Mouse (Mus musculus) embryonic facial prominence, embryonic 15.5 days (tissue): ENCODE measurements around the gene Utp14b. TPM values are rescaled to one million over a fixed set of nuclear protein-coding genes. Genes with fewer than 3 reads are reported as not detected.

ENCODE experiments used
- ATAC-seq: fragments of 200-750 bp; cut with Nextera tagmentation; 2 replicates; pipeline ENCODE4 v1.8.0; 2017; ENCODE audit warnings: low read depth, moderate TSS enrichment; ENCODE audit not compliant: insufficient number of reproducible peaks, low FRiP score, low TSS enrichment
- H3K27ac ChIP-seq: fragments of 300-500 bp; sonication (generic); replicated peaks from 2 replicates; pipeline ENCODE4 v1.5.1; 2015; ENCODE audit warnings: mild to moderate bottlenecking, inconsistent platforms
- H3K27me3 ChIP-seq: fragments of 300-500 bp; sonication (generic); 2 replicates; pipeline ENCODE4 v1.6.1; 2015; ENCODE audit warnings: inconsistent platforms
- H3K36me3 ChIP-seq: fragments of 300-500 bp; sonication (generic); 2 replicates; pipeline ENCODE4 v1.6.1; 2015; ENCODE audit warnings: mild to moderate bottlenecking, inconsistent platforms
- H3K4me1 ChIP-seq: fragments of 300-500 bp; sonication (generic); 2 replicates; pipeline ENCODE4 v1.6.1; 2015; ENCODE audit warnings: inconsistent platforms
- H3K4me2 ChIP-seq: fragments of 300-500 bp; sonication (generic); replicated peaks from 2 replicates; pipeline ENCODE4 v1.6.1; 2015; ENCODE audit warnings: mild to moderate bottlenecking, inconsistent platforms
- H3K4me3 ChIP-seq: fragments of 300-500 bp; sonication (generic); replicated peaks from 2 replicates; pipeline ENCODE4 v1.5.1; 2015; ENCODE audit warnings: mild to moderate bottlenecking, inconsistent platforms
- H3K9ac ChIP-seq: fragments of 300-500 bp; sonication (generic); 2 replicates; pipeline ENCODE4 v1.6.1; 2015; ENCODE audit warnings: inconsistent platforms
- H3K9me3 ChIP-seq: fragments of 300-500 bp; sonication (generic); replicated peaks from 2 replicates; pipeline ENCODE4 v1.6.1; 2016; ENCODE audit warnings: inconsistent platforms
- WGBS: fragments of 180-500 bp; shearing (Covaris S2); methylation state at CpG from one replicate; pipeline ENCODE4 v1.1.7; 2015; 5-methylcytosine and 5-hydroxymethylcytosine counted together
- polyA plus RNA-seq: library from polyadenylated mRNA; unstranded; fragments of >200 nt; fragmentation: Nextera tagmentation; extraction: Ambion mirVana; gene quantifications from 2 replicates; pipeline ENCODE4 v1.2.1, GENCODE M21; 2015

Gene Utp14b
- polyA plus RNA-seq, 1 experiment from 2014 or later: 4.1 TPM

- no peak overlapping the region for H3K9ac ChIP-seq
- no peaks in the 10 kb centered on the region for H3K4me1 ChIP-seq
- no peak overlapping the region for H3K27ac ChIP-seq
- WGBS: 79% methylated on average over 5 of the region's 5 CpGs
- ATAC-seq: no peak
- no peaks in the 10 kb centered on the region for H3K27me3 ChIP-seq
- H3K4me2 ChIP-seq: no peak overlapping the region
- no peak overlapping the region for H3K4me3 ChIP-seq
- H3K36me3 ChIP-seq: no peaks in the 10 kb centered on the region
- no peaks in the 10 kb centered on the region for H3K9me3 ChIP-seq
These were observed 52.9 kb downstream of the Utp14b start for GRCm38 (mm10) chr1:78710613-78711329.

Other genes starting within 250 kb of the Utp14b start
- gene Farsb, start 169.1 kb upstream of the Utp14b start, polyA plus RNA-seq: 121 and 123 TPM in 2 replicates
- 0.77 and 1.4 TPM in 2 replicates for gene Mogat1, start 147.0 kb upstream of the Utp14b start, polyA plus RNA-seq
- gene BC035947, start 145.9 kb upstream of the Utp14b start, polyA plus RNA-seq: 0.49 and 0.70 TPM in 2 replicates
- 60.6 and 63.6 TPM in 2 replicates for gene Acsl3, start 213 bp upstream of the Utp14b start, polyA plus RNA-seq
- gene Kcne4, start 158.7 kb downstream of the Utp14b start, polyA plus RNA-seq: 24.6 and 29.5 TPM in 2 replicates